Mouse (Mus musculus) G1E (cell line): ENCODE data around the gene Hexa. TPM values are rescaled to one million over a fixed set of nuclear protein-coding genes. Genes with fewer than 3 reads are reported as not detected.

ENCODE experiments used
- ATAC-seq: 2 replicates; pipeline ENCODE4 v1.8.0; 2016; ENCODE audit warnings: mild to moderate bottlenecking; ENCODE audit not compliant: insufficient number of reproducible peaks, poor library complexity, low FRiP score, severe bottlenecking; ENCODE audit errors: extremely low read depth
- DNase-seq: peaks from one replicate; pipeline ENCODE4 v3.0.0; 2012; ENCODE audit warnings: low spot score
- H3K27me3 ChIP-seq: 2 replicates; pipeline ENCODE4 v1.6.1; 2012; ENCODE audit warnings: mild to moderate bottlenecking, low read length, inconsistent platforms; ENCODE audit not compliant: insufficient read depth
- H3K36me3 ChIP-seq: replicated peaks from 2 replicates; pipeline ENCODE3; 2012; ENCODE audit warnings: mild to moderate bottlenecking, inconsistent platforms
- H3K4me1 ChIP-seq: 2 replicates; pipeline ENCODE4 v1.6.1; 2012; ENCODE audit warnings: low read depth, low read length, inconsistent platforms, mixed read lengths; ENCODE audit not compliant: insufficient read depth
- H3K4me3 ChIP-seq: 2 replicates; pipeline ENCODE4 v1.5.1; 2012; ENCODE audit warnings: low read depth, mild to moderate bottlenecking, inconsistent platforms, low read length, moderate library complexity, mixed read lengths
- H3K9me3 ChIP-seq: replicated peaks from 2 replicates; pipeline ENCODE4 v1.6.1; 2012; ENCODE audit warnings: inconsistent platforms
- CTCF ChIP-seq: IDR thresholded peaks from 2 replicates; pipeline ENCODE4 v1.5.1; 2012; ENCODE audit warnings: low read depth, low read length, inconsistent platforms, mixed read lengths
- GATA1 ChIP-seq: IDR thresholded peaks from 2 replicates; pipeline ENCODE4 v1.6.1; 2012; ENCODE audit warnings: borderline replicate concordance, low read length, inconsistent platforms, mixed read lengths
- GATA2 ChIP-seq: IDR thresholded peaks from 2 replicates; pipeline ENCODE4 v1.6.1; 2012; ENCODE audit warnings: low read depth, low read length, inconsistent platforms, borderline replicate concordance
- POLR2AphosphoS5 ChIP-seq: IDR thresholded peaks from 2 replicates; pipeline ENCODE4 v1.6.1; 2012; ENCODE audit warnings: low read depth, low read length, inconsistent platforms; ENCODE audit not compliant: insufficient replicate concordance
- TAL1 ChIP-seq: conservative IDR thresholded peaks from 2 replicates; pipeline ENCODE4 v1.6.1; 2012; ENCODE audit warnings: low read depth, low read length, inconsistent platforms, mixed read lengths
- polyA plus RNA-seq: library from polyadenylated mRNA; stranded (reverse); fragments of >175 nt; gene quantifications from 2 replicates; pipeline ENCODE4 v1.2.3, GENCODE M21; 2012
- total RNA-seq, 2 experiments: library from RNA; stranded (forward) in 1 of 2; stranded (reverse) in 1 of 2; fragments of 200-1000 nt in 1 of 2; fragments of >200 nt in 1 of 2; fragmentation: Nextera tagmentation in 1 of 2; gene quantifications; 2 replicates each; pipeline ENCODE4 v1.2.3; 2014 to 2017

The Hexa gene
- total and polyA plus RNA-seq, 3 experiments = 0.04 to 0.55 TPM; not detected in 1

GRCm38 (mm10) chr9:59567111-59567510 is 27.8 kb downstream of the Hexa start:
- peak; percentile 48 for DNase-seq
- no peak for TF ChIP-seq TAL1
- peak; percentile 59 for TF ChIP-seq CTCF
- peaks cover 9% of the 10 kb centered on the region for H3K4me1 ChIP-seq
- H3K9me3 ChIP-seq = no peaks in the 10 kb centered on the region
- no peaks in the 10 kb centered on the region for H3K36me3 ChIP-seq
- no peak overlapping the region for H3K4me3 ChIP-seq
- no peak for ATAC-seq
- peaks cover 19% of the 10 kb centered on the region for H3K27me3 ChIP-seq

DNA sequence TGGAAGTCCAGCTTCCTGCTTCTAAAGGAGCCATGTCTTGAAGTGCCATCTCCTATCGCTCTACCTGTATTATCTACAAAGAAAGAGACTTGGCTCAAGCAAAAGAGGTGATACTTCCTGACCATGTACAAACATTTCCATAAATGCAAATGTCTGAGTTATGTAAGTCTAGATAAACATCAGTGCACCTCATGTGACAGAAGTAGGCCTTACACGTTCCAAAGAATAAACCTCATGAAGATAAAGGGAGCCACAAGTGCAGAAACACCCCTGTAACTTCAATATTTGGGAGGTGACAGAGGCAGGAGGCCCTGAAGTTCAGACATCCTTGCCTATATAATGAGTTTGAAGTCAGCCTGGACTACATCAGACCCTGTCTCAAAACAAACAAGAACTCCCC is 32.5 kb downstream of the Hexa start:
- peaks cover 5% of the 10 kb centered on the region for H3K4me1 ChIP-seq
- ATAC-seq (no peak), DNase-seq (no peak)
- no peak for TF ChIP-seq CTCF
- no peak for TF ChIP-seq POLR2AphosphoS5
- TF ChIP-seq GATA1 = no peak
- no peak for TF ChIP-seq GATA2
- TF ChIP-seq TAL1 = no peak
- no peak overlapping the region for H3K4me3 ChIP-seq
- peaks cover 6% of the 10 kb centered on the region; the same call in 1 of the 2 replicates for H3K27me3 ChIP-seq
- no peaks in the 10 kb centered on the region for H3K9me3 ChIP-seq
- H3K36me3 ChIP-seq = no peaks in the 10 kb centered on the region

DNA sequence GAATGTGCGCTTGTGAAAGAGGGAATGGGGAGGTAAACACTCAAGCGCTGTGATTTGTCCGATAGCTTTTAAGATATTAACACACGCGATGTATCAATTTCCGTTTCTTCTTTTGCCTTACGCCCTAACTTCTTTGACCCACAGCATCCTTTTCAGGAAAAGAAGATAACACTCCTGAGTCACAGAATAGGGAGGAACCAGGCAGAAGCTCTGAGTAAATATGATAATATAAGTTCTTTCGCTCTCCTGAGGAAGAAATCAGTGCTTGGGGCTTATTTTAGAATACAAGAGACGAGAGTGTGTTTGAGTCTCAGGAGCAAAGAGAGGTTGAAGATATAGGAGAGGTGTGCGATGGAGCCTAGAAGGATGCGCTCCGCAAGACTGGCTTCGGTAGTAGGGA is 38.1 kb downstream of the Hexa start:
- Histone ChIP-seq H3K36me3 (no peaks in the 10 kb centered on the region), H3K27me3 (peaks cover 16% of the 10 kb centered on the region), H3K4me3 (peak overlapping the region; percentile 61; the same call in 1 of the 2 replicates), H3K4me1 (peaks cover 9% of the 10 kb centered on the region; the same call in 1 of the 2 replicates), H3K9me3 (peaks cover 9% of the 10 kb centered on the region; the same call in 1 of the 2 replicates)
- DNase-seq (no peak), ATAC-seq (no peak)
- TF ChIP-seq GATA1 = no peak
- no peak for TF ChIP-seq GATA2
- TF ChIP-seq TAL1 = no peak
- TF ChIP-seq POLR2AphosphoS5 = no peak
- TF ChIP-seq CTCF = no peak

- ATAC-seq = peak; percentile 54; the same call in 1 of the 2 replicates
- Histone ChIP-seq H3K36me3 (no peaks in the 10 kb centered on the region), H3K9me3 (peaks cover 9% of the 10 kb centered on the region; the same call in 1 of the 2 replicates), H3K27me3 (peaks cover 17% of the 10 kb centered on the region), H3K4me3 (peak within 1 kb of the TSS; percentile 61; the same call in 1 of the 2 replicates), H3K4me1 (peaks cover 9% of the 10 kb centered on the region; the same call in 1 of the 2 replicates)
- peak; percentile 52 for DNase-seq
- TF ChIP-seq TAL1 = no peak
- no peak for TF ChIP-seq GATA1
- TF ChIP-seq POLR2AphosphoS5 = no peak
- TF ChIP-seq GATA2 = no peak
- TF ChIP-seq CTCF = no peak
These were observed 38.6 kb downstream of the Hexa start, which contains the start of gene Celf6 for GRCm38 (mm10) chr9:59577844-59578504. Gene Celf6 (plus strand): TSS chr9:59577917.

DNA sequence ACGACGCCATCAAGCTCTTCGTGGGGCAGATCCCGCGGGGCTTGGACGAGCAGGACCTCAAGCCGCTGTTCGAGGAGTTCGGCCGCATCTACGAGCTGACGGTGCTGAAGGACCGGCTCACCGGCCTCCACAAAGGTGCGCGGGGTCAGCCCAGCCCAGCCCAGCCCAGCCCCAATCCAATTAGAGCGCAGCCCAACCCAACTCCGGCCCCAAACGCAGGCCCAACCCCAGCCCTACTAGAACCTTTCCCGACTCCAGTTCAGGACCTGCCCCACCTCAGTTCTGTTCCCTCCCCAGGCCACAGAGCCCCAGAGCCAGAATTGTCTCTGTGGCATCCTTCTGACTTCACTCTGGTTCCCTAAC is 39.1 kb downstream of the Hexa start:
- peaks cover 19% of the 10 kb centered on the region for H3K27me3 ChIP-seq
- ATAC-seq = no peak
- H3K4me3 ChIP-seq = peak overlapping the region; percentile 61; the same call in 1 of the 2 replicates
- no peak for DNase-seq
- peaks cover 9% of the 10 kb centered on the region; the same call in 1 of the 2 replicates for H3K4me1 ChIP-seq
- TF ChIP-seq POLR2AphosphoS5 (no peak), GATA2 (no peak), GATA1 (no peak), CTCF (no peak), TAL1 (no peak)
- H3K9me3 ChIP-seq = peaks cover 9% of the 10 kb centered on the region; the same call in 1 of the 2 replicates
- H3K36me3 ChIP-seq = no peaks in the 10 kb centered on the region

- Histone ChIP-seq H3K27me3 (peaks cover 42% of the 10 kb centered on the region), H3K36me3 (no peaks in the 10 kb centered on the region), H3K9me3 (no peaks in the 10 kb centered on the region), H3K4me1 (0 out of 2 replicates have a peak, but pooled peaks cover 4% of the 10 kb centered on the region), H3K4me3 (no peak overlapping the region)
- no peak for ATAC-seq
- peak; percentile 34 for DNase-seq
- TF ChIP-seq TAL1 (no peak), CTCF (peak; percentile 38; the same call in 1 of the 2 replicates), GATA2 (no peak)
These were observed 45.5 kb downstream of the Hexa start for GRCm38 (mm10) chr9:59584871-59585308.
